Mouse (Mus musculus): ENCODE data around the gene Plcg2. TPM values are rescaled to one million over a fixed set of nuclear protein-coding genes. Genes with fewer than 3 reads are reported as not detected.
A peak's percentile ranks its signal among the peaks of the same experiment; 100 is the strongest.

Gene Plcg2
- total and polyA plus RNA-seq, 2 experiments from 2014 or later, result 1.5 to 2.4 TPM

GRCm38 (mm10) chr8:117545043-117545442 is 47.0 kb downstream of the Plcg2 start:
- Histone ChIP-seq H3K4me3 (ENCODE audit: low read depth, low read length) (no peak overlapping the region), H3K9me3 (ENCODE audit: low read length) (no peaks in the 10 kb centered on the region), H3K4me1 (ENCODE audit: insufficient read depth, low read length) (no peaks in the 10 kb centered on the region), H3K9ac (replicated peaks; ENCODE audit: low read length, poor library complexity, severe bottlenecking) (no peak overlapping the region), H3K27me3 (ENCODE audit: insufficient read depth, low read length) (no peaks in the 10 kb centered on the region), H3K4me2 (ENCODE audit: low read depth, low read length, poor library complexity, severe bottlenecking) (no peak overlapping the region), H3K36me3 (ENCODE audit: insufficient read depth, low read length) (no peaks in the 10 kb centered on the region), H3K27ac (ENCODE audit: low read depth, low read length) (no peak overlapping the region)
- TF ChIP-seq CTCF (IDR thresholded peaks at IDR 0.05), result no peak
- ATAC-seq (ENCODE audit: low FRiP score), result no peak
- 50% methylated on average over 8 of the region's 8 CpGs for WGBS
- no peak for DNase-seq (ENCODE audit: low spot score)

GRCm38 (mm10) chr8:117546386-117546785 is 48.3 kb downstream of the Plcg2 start:
- H3K4me1 ChIP-seq (ENCODE audit: insufficient read depth, low read length), result no peaks in the 10 kb centered on the region
- no peak overlapping the region for H3K9ac ChIP-seq (replicated peaks; ENCODE audit: low read length, poor library complexity, severe bottlenecking)
- H3K27me3 ChIP-seq (ENCODE audit: insufficient read depth, low read length), result no peaks in the 10 kb centered on the region
- TF ChIP-seq CTCF (IDR thresholded peaks at IDR 0.05), result no peak
- DNase-seq (ENCODE audit: low spot score) (no peak), ATAC-seq (ENCODE audit: low FRiP score) (no peak)
- H3K27ac ChIP-seq (ENCODE audit: low read depth, low read length), result no peak overlapping the region
- H3K9me3 ChIP-seq (ENCODE audit: low read length), result no peaks in the 10 kb centered on the region
- no peaks in the 10 kb centered on the region for H3K36me3 ChIP-seq (ENCODE audit: insufficient read depth, low read length)
- no peak overlapping the region for H3K4me2 ChIP-seq (ENCODE audit: low read depth, low read length, poor library complexity, severe bottlenecking)
- no peak overlapping the region for H3K4me3 ChIP-seq (ENCODE audit: low read depth, low read length)
- 78% methylated on average over 5 of the region's 5 CpGs for WGBS

- H3K36me3 ChIP-seq (ENCODE audit: insufficient read depth, low read length), result no peaks in the 10 kb centered on the region
- H3K27ac ChIP-seq (ENCODE audit: low read depth, low read length), result no peak overlapping the region
- no peak overlapping the region for H3K9ac ChIP-seq (replicated peaks; ENCODE audit: low read length, poor library complexity, severe bottlenecking)
- no peaks in the 10 kb centered on the region for H3K9me3 ChIP-seq (ENCODE audit: low read length)
- H3K27me3 ChIP-seq (ENCODE audit: insufficient read depth, low read length), result no peaks in the 10 kb centered on the region
- H3K4me2 ChIP-seq (ENCODE audit: low read depth, low read length, poor library complexity, severe bottlenecking), result no peak overlapping the region
- no peak overlapping the region for H3K4me3 ChIP-seq (ENCODE audit: low read depth, low read length)
- TF ChIP-seq CTCF (IDR thresholded peaks at IDR 0.05), result 0 out of 2 replicates have a peak, but pooled peaks have one; percentile 29
- H3K4me1 ChIP-seq (ENCODE audit: insufficient read depth, low read length), result no peaks in the 10 kb centered on the region
- ATAC-seq (ENCODE audit: low FRiP score) (no peak), DNase-seq (ENCODE audit: low spot score) (no peak)
- 89% methylated on average over 5 of the region's 5 CpGs for WGBS
Observed at GRCm38 (mm10) chr8:117547945-117548344, 49.9 kb downstream of the Plcg2 start.

GRCm38 (mm10) chr8:117548453-117548852 is 50.4 kb downstream of the Plcg2 start:
- Histone ChIP-seq H3K9ac (replicated peaks; ENCODE audit: low read length, poor library complexity, severe bottlenecking) (no peak overlapping the region), H3K9me3 (ENCODE audit: low read length) (no peaks in the 10 kb centered on the region), H3K4me1 (ENCODE audit: insufficient read depth, low read length) (no peaks in the 10 kb centered on the region), H3K4me3 (ENCODE audit: low read depth, low read length) (no peak overlapping the region), H3K27ac (ENCODE audit: low read depth, low read length) (no peak overlapping the region), H3K36me3 (ENCODE audit: insufficient read depth, low read length) (no peaks in the 10 kb centered on the region), H3K4me2 (ENCODE audit: low read depth, low read length, poor library complexity, severe bottlenecking) (no peak overlapping the region), H3K27me3 (ENCODE audit: insufficient read depth, low read length) (no peaks in the 10 kb centered on the region)
- DNase-seq (ENCODE audit: low spot score), result no peak
- no peak for ATAC-seq (ENCODE audit: low FRiP score)
- WGBS, result 84% methylated on average over 4 of the region's 4 CpGs
- TF ChIP-seq CTCF (IDR thresholded peaks at IDR 0.05), result no peak

- ATAC-seq (ENCODE audit: low FRiP score) (no peak), DNase-seq (ENCODE audit: low spot score) (no peak)
- Histone ChIP-seq H3K4me2 (ENCODE audit: low read depth, low read length, poor library complexity, severe bottlenecking) (no peak overlapping the region), H3K36me3 (ENCODE audit: insufficient read depth, low read length) (no peaks in the 10 kb centered on the region), H3K27me3 (ENCODE audit: insufficient read depth, low read length) (no peaks in the 10 kb centered on the region), H3K9me3 (ENCODE audit: low read length) (no peaks in the 10 kb centered on the region), H3K9ac (replicated peaks; ENCODE audit: low read length, poor library complexity, severe bottlenecking) (no peak overlapping the region), H3K27ac (ENCODE audit: low read depth, low read length) (no peak overlapping the region), H3K4me3 (ENCODE audit: low read depth, low read length) (no peak overlapping the region), H3K4me1 (ENCODE audit: insufficient read depth, low read length) (no peaks in the 10 kb centered on the region)
- peak; percentile 19; the same call in 1 of the 2 replicates for TF ChIP-seq CTCF (IDR thresholded peaks at IDR 0.05)
- WGBS, result 88% methylated on average over 5 of the region's 5 CpGs
Observed at GRCm38 (mm10) chr8:117550529-117550928, 52.4 kb downstream of the Plcg2 start.

GRCm38 (mm10) chr8:117561014-117561413 is 62.9 kb downstream of the Plcg2 start:
- no peak for ATAC-seq (ENCODE audit: low FRiP score)
- WGBS, result 71% methylated on average over 4 of the region's 4 CpGs

More at GRCm38 (mm10) chr8:117561014-117561413, 62.9 kb downstream of the Plcg2 start:
- Histone ChIP-seq H3K36me3 (ENCODE audit: insufficient read depth, low read length) (no peaks in the 10 kb centered on the region), H3K4me1 (ENCODE audit: insufficient read depth, low read length) (no peaks in the 10 kb centered on the region; the same call in 1 of the 2 replicates), H3K9ac (replicated peaks; ENCODE audit: low read length, poor library complexity, severe bottlenecking) (no peak overlapping the region), H3K4me3 (ENCODE audit: low read depth, low read length) (no peak overlapping the region), H3K27me3 (ENCODE audit: insufficient read depth, low read length) (no peaks in the 10 kb centered on the region), H3K9me3 (ENCODE audit: low read length) (no peaks in the 10 kb centered on the region), H3K4me2 (ENCODE audit: low read depth, low read length, poor library complexity, severe bottlenecking) (no peak overlapping the region), H3K27ac (ENCODE audit: low read depth, low read length) (peak overlapping the region; percentile 3)
- no peak for TF ChIP-seq CTCF (IDR thresholded peaks at IDR 0.05)
- no peak for DNase-seq (ENCODE audit: low spot score)
